Mouse (Mus musculus) kidney, adult 2 months (tissue): ENCODE results near the gene Rnpepl1. TPM values are rescaled to one million over a fixed set of nuclear protein-coding genes. Genes with fewer than 3 reads are reported as not detected.

Experiments
- DNase-seq: peaks from one replicate; pipeline ENCODE4 v3.0.0; 2021
- H3K27ac ChIP-seq: fragments of 200-500 bp; 2 replicates; pipeline ENCODE4 v1.5.1; 2012; ENCODE audit warnings: low read depth, low read length, control low read depth, inconsistent platforms; ENCODE audit not compliant: insufficient read depth
- H3K27me3 ChIP-seq: fragments of 200-500 bp; replicated peaks from 2 replicates; pipeline ENCODE4 v1.6.1; 2012; ENCODE audit warnings: mild to moderate bottlenecking, moderate library complexity, low read length, inconsistent platforms; ENCODE audit not compliant: control insufficient read depth, insufficient read depth
- H3K36me3 ChIP-seq: fragments of 200-500 bp; 2 replicates; pipeline ENCODE4 v1.6.1; 2012; ENCODE audit warnings: mild to moderate bottlenecking, moderate library complexity, low read length, inconsistent platforms; ENCODE audit not compliant: control insufficient read depth, insufficient read depth
- H3K4me1 ChIP-seq: fragments of 200-500 bp; 2 replicates; pipeline ENCODE4 v1.6.1; 2011; ENCODE audit warnings: low read length; ENCODE audit not compliant: control insufficient read depth, insufficient read depth
- H3K4me3 ChIP-seq: fragments of 200-500 bp; 2 replicates; pipeline ENCODE4 v1.5.1; 2011; ENCODE audit warnings: mild to moderate bottlenecking, low read depth, low read length, control low read depth; ENCODE audit not compliant: insufficient read depth
- CTCF ChIP-seq: fragments of 200-500 bp; conservative IDR thresholded peaks from 2 replicates; pipeline ENCODE4 v1.5.1; 2011; ENCODE audit warnings: low read depth, mild to moderate bottlenecking, control low read depth, low read length, moderate library complexity, mixed read lengths; ENCODE audit not compliant: insufficient read depth, insufficient read length
- POLR2A ChIP-seq: fragments of 200-500 bp; IDR thresholded peaks from one replicate; pipeline ENCODE4 v1.6.1; 2011; ENCODE audit warnings: low read depth, low read length, control low read depth
- WGBS: fragments of 180-500 bp; shearing (Covaris S2); methylation state at CpG from one replicate; pipeline ENCODE4 v1.1.7; 2018; 5-methylcytosine and 5-hydroxymethylcytosine counted together
- polyA plus RNA-seq: library from polyadenylated mRNA; depleted of rRNA; stranded (reverse); fragments of >200 nt; gene quantifications from 2 replicates; pipeline ENCODE4 v1.2.3, GENCODE M21; 2012; rRNA removed

The Rnpepl1 gene
- 161 and 199 TPM in 2 replicates for polyA plus RNA-seq

DNA sequence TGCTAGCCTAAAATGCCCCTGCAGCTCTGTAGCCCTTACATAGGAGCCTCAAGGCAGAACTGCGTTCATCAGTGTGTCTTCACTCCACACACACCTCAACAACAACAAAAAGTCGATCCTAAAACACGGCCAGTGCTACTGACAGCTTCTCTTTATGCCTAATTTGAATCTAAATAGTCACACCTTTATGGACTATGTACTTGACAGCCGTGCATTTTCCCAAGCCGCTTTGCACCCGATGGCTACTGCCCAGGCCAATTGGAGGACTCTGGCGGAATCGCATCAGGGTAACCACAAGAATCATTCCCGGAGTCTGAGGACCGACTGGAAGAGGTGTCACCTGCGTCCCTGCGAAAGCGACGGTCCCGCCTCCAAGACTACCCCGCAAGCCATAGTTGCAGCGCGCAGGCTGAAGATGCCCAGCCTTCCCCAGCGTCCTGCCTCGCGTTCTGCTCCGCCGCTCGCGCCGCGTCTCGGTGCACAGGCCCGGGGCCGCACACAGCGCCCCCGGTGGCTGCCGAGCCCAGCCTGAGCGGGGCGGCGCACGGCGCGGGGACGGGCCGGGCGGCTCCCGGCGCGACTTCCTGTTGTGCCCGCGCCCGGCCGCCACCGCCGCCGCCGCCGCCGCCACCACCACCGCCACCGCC is at the start of gene Rnpepl1:
Gene Rnpepl1 (plus strand): TSS at position 545 of the 647 bp plus-strand sequence.
- DNase-seq = peak; percentile 87
- Histone ChIP-seq H3K27me3 (no peaks in the 10 kb centered on the region), H3K36me3 (no peaks in the 10 kb centered on the region), H3K4me3 (peak within 1 kb of the TSS; percentile 47), H3K4me1 (peaks cover 26% of the 10 kb centered on the region), H3K27ac (peak within 1 kb of the TSS; percentile 49)
- peak; percentile 58 for TF ChIP-seq CTCF
- peak; percentile 12 for TF ChIP-seq POLR2A
- WGBS = 1% methylated on average over 48 of the region's 57 CpGs

DNA sequence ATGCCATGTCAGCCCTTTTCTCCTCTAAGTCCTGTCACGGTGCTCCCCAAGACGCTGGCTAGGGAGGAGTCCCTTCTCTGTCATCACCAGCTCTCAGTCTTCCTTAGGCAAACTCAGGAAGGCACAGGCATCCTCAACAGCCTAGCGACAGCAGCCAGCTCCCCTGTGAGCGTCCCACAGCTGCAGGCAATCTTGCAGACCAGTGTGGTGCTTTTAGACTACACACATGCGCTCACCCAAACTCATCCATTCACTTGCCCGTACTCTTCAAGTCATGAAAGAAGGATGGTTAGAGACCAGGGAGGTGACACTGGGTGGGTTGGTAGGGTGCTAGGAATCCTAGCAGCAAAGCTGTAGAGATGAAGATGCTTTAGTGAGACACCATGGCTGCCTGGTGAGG is 49.1 kb upstream of the Rnpepl1 start:
- no peaks in the 10 kb centered on the region for H3K36me3 ChIP-seq
- DNase-seq = no peak
- no peaks in the 10 kb centered on the region for H3K4me1 ChIP-seq
- no peak overlapping the region for H3K27ac ChIP-seq
- no peak for TF ChIP-seq POLR2A
- no peak for TF ChIP-seq CTCF
- 74% methylated on average over 6 of the region's 6 CpGs for WGBS
- no peak overlapping the region for H3K4me3 ChIP-seq
- no peaks in the 10 kb centered on the region for H3K27me3 ChIP-seq

DNA sequence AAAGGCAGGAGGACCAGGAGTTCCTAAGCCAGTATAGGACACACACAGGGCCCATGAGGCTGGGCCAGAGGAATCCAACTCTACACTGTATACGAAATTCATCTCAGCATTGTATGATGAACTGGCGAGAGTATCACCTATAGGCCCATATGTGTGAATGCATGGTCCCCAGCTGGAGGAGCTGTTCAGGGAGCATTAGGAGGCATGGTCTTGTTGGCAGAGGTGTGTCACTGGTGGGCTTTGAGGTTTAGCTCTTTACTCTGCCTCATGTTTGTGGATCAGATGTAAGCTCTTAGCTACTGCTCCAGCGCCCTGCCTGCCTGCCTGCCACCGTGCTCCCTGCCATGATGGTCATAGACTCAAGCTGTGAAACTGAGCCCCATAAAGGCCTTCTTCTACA is 47.3 kb upstream of the Rnpepl1 start:
- 91% methylated on average over 4 of the region's 4 CpGs for WGBS
- Histone ChIP-seq H3K4me3 (no peak overlapping the region), H3K27me3 (no peaks in the 10 kb centered on the region), H3K27ac (no peak overlapping the region), H3K36me3 (no peaks in the 10 kb centered on the region), H3K4me1 (no peaks in the 10 kb centered on the region)
- TF ChIP-seq CTCF = no peak
- TF ChIP-seq POLR2A = no peak
- DNase-seq = no peak

DNA sequence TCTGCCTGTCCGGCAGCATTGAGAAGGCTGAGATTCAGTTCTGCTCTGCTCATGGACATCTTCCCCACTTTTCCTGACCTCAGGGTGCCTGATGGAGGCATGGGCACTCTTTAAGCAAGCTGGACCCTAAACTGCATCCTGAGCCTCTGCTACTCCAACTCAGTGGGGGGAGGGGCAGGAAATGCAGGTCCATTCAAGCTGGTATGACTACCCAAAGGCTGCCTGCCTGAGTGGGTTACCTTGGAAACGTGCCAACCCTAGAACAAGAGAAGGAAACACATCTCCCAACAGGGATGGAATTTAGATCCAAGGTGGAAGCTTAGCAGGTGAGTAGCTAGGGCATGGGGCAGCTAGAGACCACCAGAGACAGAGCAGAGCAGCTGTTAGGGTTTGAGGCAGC is 44.4 kb upstream of the Rnpepl1 start:
- DNase-seq = no peak
- WGBS = 65% methylated on average over 2 of the region's 2 CpGs
- no peak for TF ChIP-seq CTCF
- TF ChIP-seq POLR2A = no peak
- Histone ChIP-seq H3K36me3 (no peaks in the 10 kb centered on the region), H3K27me3 (no peaks in the 10 kb centered on the region), H3K4me1 (no peaks in the 10 kb centered on the region), H3K27ac (no peak overlapping the region), H3K4me3 (no peak overlapping the region)

DNA sequence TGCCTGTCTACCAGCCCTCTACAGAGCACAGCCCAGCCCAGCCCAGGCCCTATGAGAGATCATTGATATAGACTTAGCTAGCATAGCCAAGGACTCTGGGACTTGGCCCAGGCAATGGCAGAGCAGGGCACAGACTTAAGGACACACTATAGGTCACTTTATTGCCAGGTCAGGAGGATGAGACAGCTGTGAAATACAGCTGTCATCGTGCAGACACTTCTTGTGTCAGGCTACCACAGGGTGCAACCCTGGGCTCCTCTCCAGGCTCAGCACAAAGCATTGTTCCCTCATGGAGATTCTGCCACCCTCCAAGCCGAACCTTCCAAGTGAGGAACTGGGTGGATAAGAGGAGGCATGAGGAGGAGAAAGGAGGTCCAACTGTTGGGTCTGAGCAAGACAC is 40.6 kb upstream of the Rnpepl1 start:
- Histone ChIP-seq H3K27ac (no peak overlapping the region), H3K4me1 (no peaks in the 10 kb centered on the region), H3K27me3 (no peaks in the 10 kb centered on the region), H3K36me3 (no peaks in the 10 kb centered on the region), H3K4me3 (no peak overlapping the region)
- no peak for DNase-seq
- no peak for TF ChIP-seq CTCF
- TF ChIP-seq POLR2A = no peak
- WGBS = 67% methylated on average over 2 of the region's 2 CpGs

DNA sequence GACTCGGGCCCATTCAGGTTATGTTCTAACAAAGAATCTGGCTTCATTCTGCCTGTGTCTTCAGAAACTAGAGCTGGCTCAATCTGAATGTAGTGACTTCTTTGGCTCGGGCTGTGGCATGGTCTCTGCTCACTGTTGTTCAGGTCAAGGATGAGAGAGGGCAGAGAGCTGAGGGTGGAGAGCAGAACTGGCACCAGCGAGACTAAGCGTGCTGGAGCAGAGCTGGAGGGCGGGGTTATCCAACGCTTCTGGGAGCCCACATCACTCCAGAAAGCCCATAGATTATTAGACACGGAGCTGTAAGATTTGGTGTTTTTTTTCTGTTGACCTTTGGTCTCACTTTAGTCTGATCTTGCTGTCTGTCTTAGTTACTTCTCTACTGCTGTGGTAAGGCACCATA is 37.9 kb upstream of the Rnpepl1 start:
- no peaks in the 10 kb centered on the region for H3K36me3 ChIP-seq
- peak; percentile 34 for DNase-seq
- H3K27me3 ChIP-seq = no peaks in the 10 kb centered on the region
- H3K27ac ChIP-seq = no peak overlapping the region
- WGBS = 54% methylated on average over 7 of the region's 7 CpGs
- no peak overlapping the region for H3K4me3 ChIP-seq
- H3K4me1 ChIP-seq = no peaks in the 10 kb centered on the region
- TF ChIP-seq POLR2A = no peak
- no peak for TF ChIP-seq CTCF

DNA sequence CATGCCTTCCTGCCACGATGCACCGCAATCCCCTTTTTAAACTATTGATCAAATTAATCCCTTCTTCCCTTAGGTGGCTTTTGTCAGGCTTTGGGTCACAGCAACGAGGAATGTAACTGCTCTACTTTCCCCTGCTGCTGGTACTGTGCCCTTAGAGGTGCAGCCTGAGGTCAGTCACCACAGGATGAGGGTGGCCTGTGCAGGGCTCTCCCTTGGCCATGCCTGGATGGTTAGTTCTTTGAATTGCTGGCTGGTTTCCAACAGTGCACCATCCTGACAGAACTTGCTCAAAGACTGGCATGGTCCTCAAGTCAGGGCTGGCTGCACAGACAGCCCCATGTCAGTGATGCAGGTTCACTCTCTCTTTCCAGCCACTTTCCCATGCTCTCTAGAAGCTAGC is 36.6 kb upstream of the Rnpepl1 start:
- no peaks in the 10 kb centered on the region for H3K4me1 ChIP-seq
- no peaks in the 10 kb centered on the region for H3K36me3 ChIP-seq
- no peak for TF ChIP-seq CTCF
- TF ChIP-seq POLR2A = no peak
- no peak overlapping the region for H3K4me3 ChIP-seq
- WGBS = 55% methylated on average over 3 of the region's 3 CpGs
- peak; percentile 66 for DNase-seq
- H3K27ac ChIP-seq = no peak overlapping the region
- no peaks in the 10 kb centered on the region for H3K27me3 ChIP-seq
